Mouse (Mus musculus): ENCODE data around the gene Nfatc4. TPM values are rescaled to one million over a fixed set of nuclear protein-coding genes. Genes with fewer than 3 reads are reported as not detected.

Nfatc4 gene
- polyA plus RNA-seq, 1 experiment: 0.58 TPM

DNA sequence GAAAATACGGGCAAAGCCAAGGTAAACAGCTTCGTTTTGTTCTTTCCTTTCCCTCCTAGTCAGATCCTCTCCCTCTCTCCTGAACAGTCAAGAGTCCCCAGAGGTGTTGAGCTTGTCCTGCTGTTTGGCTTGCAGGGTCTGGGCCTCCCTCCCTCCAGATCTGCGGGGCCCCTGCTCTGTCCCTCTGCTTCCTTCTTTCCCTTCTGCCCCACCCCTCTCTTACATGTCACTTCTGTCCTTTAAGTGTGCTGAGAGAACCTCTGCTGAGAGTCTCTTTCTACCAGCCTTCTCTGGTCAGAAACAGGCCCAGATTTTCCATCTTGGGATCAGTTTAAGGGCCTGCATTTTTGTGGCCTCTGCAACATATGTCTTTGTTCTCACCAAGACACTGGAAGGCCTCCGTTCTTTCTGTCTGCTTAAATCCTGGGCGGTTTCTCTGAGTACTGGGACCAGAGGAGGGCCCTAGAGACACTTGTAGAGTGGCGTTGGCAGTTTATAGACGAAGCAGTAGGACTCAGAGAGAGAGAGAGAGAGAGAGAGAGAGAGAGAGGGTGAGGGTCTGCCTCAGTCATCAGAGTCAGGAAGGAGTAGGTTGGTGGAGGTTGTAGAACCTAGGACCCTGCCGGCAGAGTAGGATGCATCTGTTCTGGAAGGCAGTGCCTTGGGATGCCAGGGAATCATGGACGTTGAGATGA lies 31.6 kb downstream of the Nfatc4 start:
- Histone ChIP-seq H3K27me3 (ENCODE audit: control insufficient read depth, insufficient read depth, low read length) (no peaks in the 10 kb centered on the region), H3K27ac (ENCODE audit: control insufficient read depth, insufficient read depth, low read depth, low read length) (peak overlapping the region; percentile 10; the same call in 1 of the 2 replicates), H3K4me3 (ENCODE audit: control insufficient read depth, low read depth, low read length) (peak overlapping the region; percentile 55), H3K36me3 (ENCODE audit: control insufficient read depth, insufficient read depth, low read length) (no peaks in the 10 kb centered on the region), H3K4me1 (ENCODE audit: control insufficient read depth, insufficient read depth, low read length) (peaks cover 12% of the 10 kb centered on the region)
- TF ChIP-seq CTCF (IDR thresholded peaks at IDR 0.05; ENCODE audit: control insufficient read depth, insufficient read depth, insufficient replicate concordance, low read depth, low read length) (no peak), POLR2A (IDR thresholded peaks at IDR 0.05; ENCODE audit: control insufficient read depth, low read depth, low read length) (no peak)

DNA sequence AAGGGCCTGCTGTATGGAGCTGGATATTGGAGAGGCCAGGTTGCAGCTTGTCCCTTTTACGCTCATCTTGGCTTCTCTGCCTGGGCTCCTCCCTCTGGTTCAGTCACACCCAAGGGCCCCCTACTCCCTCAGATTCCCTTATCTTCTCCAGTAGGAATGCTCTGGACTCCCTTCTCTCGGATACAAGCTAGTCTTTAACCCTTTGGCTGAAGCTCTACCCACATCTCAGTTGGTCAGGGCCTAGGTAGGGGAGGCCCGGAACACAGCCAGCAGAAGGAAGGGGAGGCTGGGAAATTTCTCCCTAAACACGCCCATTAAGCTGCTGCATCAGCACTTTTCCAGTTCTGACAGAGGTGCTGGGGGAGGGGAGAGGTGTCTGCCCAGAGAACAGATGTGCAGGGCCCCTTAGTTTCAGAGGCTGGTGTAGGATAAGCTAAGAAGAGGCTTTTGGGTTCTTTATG lies 32.2 kb downstream of the Nfatc4 start:
- H3K27me3 ChIP-seq (ENCODE audit: control insufficient read depth, insufficient read depth, low read length): no peaks in the 10 kb centered on the region
- peaks cover 12% of the 10 kb centered on the region for H3K4me1 ChIP-seq (ENCODE audit: control insufficient read depth, insufficient read depth, low read length)
- H3K4me3 ChIP-seq (ENCODE audit: control insufficient read depth, low read depth, low read length): peak overlapping the region; percentile 5
- H3K27ac ChIP-seq (ENCODE audit: control insufficient read depth, insufficient read depth, low read depth, low read length): no peak overlapping the region
- TF ChIP-seq POLR2A (IDR thresholded peaks at IDR 0.05; ENCODE audit: control insufficient read depth, low read depth, low read length) (no peak), CTCF (IDR thresholded peaks at IDR 0.05; ENCODE audit: control insufficient read depth, insufficient read depth, insufficient replicate concordance, low read depth, low read length) (no peak)
- H3K36me3 ChIP-seq (ENCODE audit: control insufficient read depth, insufficient read depth, low read length): no peaks in the 10 kb centered on the region

DNA sequence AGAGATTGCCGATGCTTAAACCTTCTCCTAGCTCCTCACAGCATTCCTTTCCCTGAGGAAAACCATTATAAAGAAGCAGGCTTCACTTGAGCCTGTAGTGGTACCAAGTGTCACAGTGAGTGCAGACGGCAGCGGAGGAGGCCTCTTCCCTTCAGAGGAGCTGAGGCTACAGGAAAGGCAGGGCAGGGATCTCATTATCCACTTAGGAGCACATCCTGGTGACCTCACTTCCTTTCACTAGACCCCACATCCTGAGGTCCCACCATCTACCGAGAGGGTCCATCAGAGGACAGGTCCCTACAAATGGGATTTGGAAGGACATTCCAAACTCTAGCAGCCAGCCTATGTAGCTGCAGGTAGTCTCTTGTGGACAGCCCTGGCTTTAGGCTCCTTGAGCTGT lies 34.6 kb downstream of the Nfatc4 start:
- no peak overlapping the region for H3K27ac ChIP-seq (ENCODE audit: control insufficient read depth, insufficient read depth, low read depth, low read length)
- TF ChIP-seq POLR2A (IDR thresholded peaks at IDR 0.05; ENCODE audit: control insufficient read depth, low read depth, low read length) (no peak), CTCF (IDR thresholded peaks at IDR 0.05; ENCODE audit: control insufficient read depth, insufficient read depth, insufficient replicate concordance, low read depth, low read length) (no peak)
- peaks cover 16% of the 10 kb centered on the region for H3K4me1 ChIP-seq (ENCODE audit: control insufficient read depth, insufficient read depth, low read length)
- no peaks in the 10 kb centered on the region for H3K36me3 ChIP-seq (ENCODE audit: control insufficient read depth, insufficient read depth, low read length)
- no peak overlapping the region for H3K4me3 ChIP-seq (ENCODE audit: control insufficient read depth, low read depth, low read length)
- no peaks in the 10 kb centered on the region for H3K27me3 ChIP-seq (ENCODE audit: control insufficient read depth, insufficient read depth, low read length)

DNA sequence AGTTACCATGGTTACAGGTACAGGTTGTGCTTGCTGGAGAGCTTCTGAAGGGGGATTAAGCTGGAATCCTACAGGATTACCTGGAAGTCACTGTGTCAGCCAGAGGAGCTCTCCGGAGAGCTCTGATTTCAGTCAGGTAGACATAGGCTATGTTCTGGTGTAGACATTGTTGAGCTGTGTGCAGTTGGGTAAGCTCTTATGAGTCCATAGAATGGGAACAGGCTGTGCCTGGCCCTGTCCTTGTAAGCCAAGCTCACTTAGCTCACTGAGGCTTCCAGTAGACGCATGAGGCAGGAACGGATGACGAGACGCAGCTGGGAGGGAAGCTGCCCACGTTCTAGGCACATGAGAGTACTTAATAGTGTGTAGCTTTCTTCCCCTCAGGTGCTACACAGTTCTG lies 39.2 kb downstream of the Nfatc4 start:
- no peaks in the 10 kb centered on the region for H3K36me3 ChIP-seq (ENCODE audit: control insufficient read depth, insufficient read depth, low read length)
- no peak for TF ChIP-seq CTCF (IDR thresholded peaks at IDR 0.05; ENCODE audit: control insufficient read depth, insufficient read depth, insufficient replicate concordance, low read depth, low read length)
- no peak for TF ChIP-seq POLR2A (IDR thresholded peaks at IDR 0.05; ENCODE audit: control insufficient read depth, low read depth, low read length)
- no peaks in the 10 kb centered on the region for H3K27me3 ChIP-seq (ENCODE audit: control insufficient read depth, insufficient read depth, low read length)
- H3K27ac ChIP-seq (ENCODE audit: control insufficient read depth, insufficient read depth, low read depth, low read length): no peak overlapping the region
- H3K4me3 ChIP-seq (ENCODE audit: control insufficient read depth, low read depth, low read length): no peak overlapping the region
- peaks cover 7% of the 10 kb centered on the region; the same call in 1 of the 2 replicates for H3K4me1 ChIP-seq (ENCODE audit: control insufficient read depth, insufficient read depth, low read length)

DNA sequence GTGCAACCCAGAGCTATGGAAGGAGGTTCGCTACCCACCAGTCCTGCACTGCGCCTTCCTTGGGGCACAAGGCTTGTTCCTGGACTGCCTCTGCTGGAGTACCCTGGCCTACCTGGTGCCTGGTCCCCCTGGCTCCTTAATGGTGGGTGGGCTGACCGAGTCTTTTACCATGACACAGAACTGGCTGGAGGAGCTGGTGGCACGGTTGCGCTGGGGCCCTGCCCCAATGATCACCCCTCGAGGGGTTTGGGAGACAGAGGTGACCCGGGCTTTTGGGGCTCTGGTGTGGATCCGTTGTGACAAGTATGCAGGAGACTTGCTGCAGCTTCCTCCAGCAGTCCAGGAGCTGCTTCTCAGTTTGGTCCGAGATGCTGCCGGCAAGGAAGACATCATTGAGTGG lies 40.0 kb downstream of the Nfatc4 start:
- H3K36me3 ChIP-seq (ENCODE audit: control insufficient read depth, insufficient read depth, low read length): no peaks in the 10 kb centered on the region
- no peak overlapping the region for H3K27ac ChIP-seq (ENCODE audit: control insufficient read depth, insufficient read depth, low read depth, low read length)
- H3K4me3 ChIP-seq (ENCODE audit: control insufficient read depth, low read depth, low read length): no peak overlapping the region
- no peak for TF ChIP-seq POLR2A (IDR thresholded peaks at IDR 0.05; ENCODE audit: control insufficient read depth, low read depth, low read length)
- no peak for TF ChIP-seq CTCF (IDR thresholded peaks at IDR 0.05; ENCODE audit: control insufficient read depth, insufficient read depth, insufficient replicate concordance, low read depth, low read length)
- no peaks in the 10 kb centered on the region for H3K27me3 ChIP-seq (ENCODE audit: control insufficient read depth, insufficient read depth, low read length)
- H3K4me1 ChIP-seq (ENCODE audit: control insufficient read depth, insufficient read depth, low read length): peaks cover 7% of the 10 kb centered on the region; the same call in 1 of the 2 replicates

DNA sequence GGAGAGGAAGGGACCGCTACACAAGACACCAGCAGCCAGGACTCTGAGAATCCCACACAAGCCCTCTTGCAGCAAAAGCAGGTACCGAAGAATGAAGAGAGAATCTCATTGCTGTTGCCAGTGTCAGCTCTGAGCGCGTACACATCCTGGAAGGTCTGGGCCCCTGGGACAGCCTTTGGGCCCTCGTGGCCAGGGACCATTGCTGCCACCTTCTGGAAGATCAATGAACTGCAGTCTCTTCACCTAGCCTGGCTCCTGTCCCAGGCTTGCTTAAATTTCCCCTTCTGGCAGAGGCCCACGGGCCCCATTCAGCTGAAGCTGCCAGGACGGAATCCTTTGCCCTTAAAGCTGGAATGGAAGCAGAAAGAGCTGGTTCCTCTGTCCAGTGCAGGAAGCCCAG lies 40.8 kb downstream of the Nfatc4 start:
- Histone ChIP-seq H3K27me3 (ENCODE audit: control insufficient read depth, insufficient read depth, low read length) (no peaks in the 10 kb centered on the region), H3K4me3 (ENCODE audit: control insufficient read depth, low read depth, low read length) (peak overlapping the region; percentile 21), H3K36me3 (ENCODE audit: control insufficient read depth, insufficient read depth, low read length) (no peaks in the 10 kb centered on the region), H3K27ac (ENCODE audit: control insufficient read depth, insufficient read depth, low read depth, low read length) (no peak overlapping the region), H3K4me1 (ENCODE audit: control insufficient read depth, insufficient read depth, low read length) (peaks cover 7% of the 10 kb centered on the region; the same call in 1 of the 2 replicates)
- no peak for TF ChIP-seq POLR2A (IDR thresholded peaks at IDR 0.05; ENCODE audit: control insufficient read depth, low read depth, low read length)
- peak; percentile 97 for TF ChIP-seq CTCF (IDR thresholded peaks at IDR 0.05; ENCODE audit: control insufficient read depth, insufficient read depth, insufficient replicate concordance, low read depth, low read length)

DNA sequence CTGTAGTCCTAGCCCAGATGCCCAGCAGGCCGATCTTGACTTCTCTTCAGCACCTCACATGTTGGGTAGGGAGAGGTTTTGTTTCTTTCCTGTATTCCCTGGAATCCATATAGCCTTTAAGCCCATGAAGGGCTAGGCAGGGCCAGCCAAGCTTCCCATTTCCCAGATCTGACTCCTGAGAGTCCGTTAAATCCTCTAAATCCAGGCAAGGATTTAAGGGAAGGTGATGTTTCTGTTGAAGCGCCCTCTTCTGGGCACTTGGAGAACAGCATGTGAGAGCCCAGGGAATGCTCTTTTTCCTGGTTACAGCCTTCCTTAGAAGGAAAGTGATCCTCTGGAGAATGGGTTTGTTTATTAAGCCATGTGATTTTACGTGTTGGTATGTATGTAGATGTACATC lies 44.0 kb downstream of the Nfatc4 start:
- peaks cover 3% of the 10 kb centered on the region; the same call in 1 of the 2 replicates for H3K4me1 ChIP-seq (ENCODE audit: control insufficient read depth, insufficient read depth, low read length)
- no peaks in the 10 kb centered on the region for H3K36me3 ChIP-seq (ENCODE audit: control insufficient read depth, insufficient read depth, low read length)
- H3K27me3 ChIP-seq (ENCODE audit: control insufficient read depth, insufficient read depth, low read length): no peaks in the 10 kb centered on the region
- H3K4me3 ChIP-seq (ENCODE audit: control insufficient read depth, low read depth, low read length): no peak overlapping the region
- H3K27ac ChIP-seq (ENCODE audit: control insufficient read depth, insufficient read depth, low read depth, low read length): no peak overlapping the region
- TF ChIP-seq POLR2A (IDR thresholded peaks at IDR 0.05; ENCODE audit: control insufficient read depth, low read depth, low read length): no peak
- no peak; the same call in 1 of the 2 replicates for TF ChIP-seq CTCF (IDR thresholded peaks at IDR 0.05; ENCODE audit: control insufficient read depth, insufficient read depth, insufficient replicate concordance, low read depth, low read length)
